Mouse (Mus musculus): ENCODE results near the gene Capn11. TPM values are rescaled to one million over a fixed set of nuclear protein-coding genes. Genes with fewer than 3 reads are reported as not detected.

Gene Capn11
- total and polyA plus RNA-seq, 2 experiments from 2014 or later: 0.76 TPM; not detected in 1

- Histone ChIP-seq H3K27ac (ENCODE audit: low read depth) (peak overlapping the region; percentile 97), H3K4me1 (ENCODE audit: control insufficient read depth, insufficient read depth) (peaks cover 32% of the 10 kb centered on the region; the same call in 1 of the 2 replicates), H3K4me3 (ENCODE audit: low read depth, low read length) (no peak overlapping the region), H3K9me3 (replicated peaks; ENCODE audit: control insufficient read depth, low read length) (no peaks in the 10 kb centered on the region), H3K4me2 (ENCODE audit: low read depth, low read length) (no peak overlapping the region), H3K9ac (replicated peaks; ENCODE audit: low read depth, low read length) (no peak overlapping the region), H3K36me3 (replicated peaks; ENCODE audit: control insufficient read depth, insufficient read depth, low read length) (peaks cover 12% of the 10 kb centered on the region), H3K27me3 (ENCODE audit: control insufficient read depth, insufficient read depth, low read length) (no peaks in the 10 kb centered on the region)
- TF ChIP-seq EP300 (IDR thresholded peaks at IDR 0.05; ENCODE audit: low read depth): no peak
- TF ChIP-seq CTCF (IDR thresholded peaks at IDR 0.05; ENCODE audit: low read depth): peak; percentile 53
- ATAC-seq (ENCODE audit: insufficient read depth, low read depth): no peak
- DNase-seq (ENCODE audit: low spot score): no peak
- WGBS: 63% methylated on average over 6 of the region's 6 CpGs
These were observed 76.3 kb downstream of the Capn11 start for GRCm38 (mm10) chr17:45582715-45583355.

- no peaks in the 10 kb centered on the region for H3K27me3 ChIP-seq (ENCODE audit: control insufficient read depth, insufficient read depth, low read length)
- H3K9ac ChIP-seq (replicated peaks; ENCODE audit: low read depth, low read length): no peak overlapping the region
- peaks cover 32% of the 10 kb centered on the region; the same call in 1 of the 2 replicates for H3K4me1 ChIP-seq (ENCODE audit: control insufficient read depth, insufficient read depth)
- no peak for DNase-seq (ENCODE audit: low spot score)
- ATAC-seq (ENCODE audit: insufficient read depth, low read depth): no peak
- no peaks in the 10 kb centered on the region for H3K9me3 ChIP-seq (replicated peaks; ENCODE audit: control insufficient read depth, low read length)
- TF ChIP-seq EP300 (IDR thresholded peaks at IDR 0.05; ENCODE audit: low read depth) (no peak), CTCF (IDR thresholded peaks at IDR 0.05; ENCODE audit: low read depth) (no peak)
- WGBS: 70% methylated on average over 6 of the region's 6 CpGs
- H3K4me3 ChIP-seq (ENCODE audit: low read depth, low read length): no peak overlapping the region
- H3K36me3 ChIP-seq (replicated peaks; ENCODE audit: control insufficient read depth, insufficient read depth, low read length): peaks cover 8% of the 10 kb centered on the region
- H3K4me2 ChIP-seq (ENCODE audit: low read depth, low read length): no peak overlapping the region
- no peak overlapping the region for H3K27ac ChIP-seq (ENCODE audit: low read depth)
These were observed 76.9 kb downstream of the Capn11 start for GRCm38 (mm10) chr17:45582188-45582587.

DNA sequence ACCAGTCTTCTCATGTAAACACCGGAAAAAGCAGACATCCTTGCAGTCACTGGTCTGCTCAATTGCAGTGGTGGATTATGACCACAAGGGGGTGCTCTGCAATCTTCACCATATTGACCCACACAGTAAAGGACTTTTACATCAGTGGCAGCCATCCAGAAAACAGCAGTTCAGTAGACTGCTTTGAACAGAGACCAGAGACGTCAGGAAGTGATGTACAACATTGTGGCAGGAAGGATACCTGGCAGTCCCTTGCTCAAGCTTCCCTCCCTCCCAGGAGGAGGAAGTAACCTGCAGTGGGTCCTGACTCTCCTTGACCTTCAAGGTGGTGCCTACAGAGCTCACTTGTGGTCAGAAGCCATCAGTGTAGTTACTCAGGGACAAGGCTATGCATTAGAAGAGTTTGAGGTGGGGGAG lies 77.5 kb downstream of the Capn11 start:
- no peak overlapping the region for H3K4me3 ChIP-seq (ENCODE audit: low read depth, low read length)
- 1% methylated on average over 2 of the region's 2 CpGs for WGBS
- peak overlapping the region; percentile 58 for H3K27ac ChIP-seq (ENCODE audit: low read depth)
- H3K9ac ChIP-seq (replicated peaks; ENCODE audit: low read depth, low read length): no peak overlapping the region
- peak; percentile 9; the same call in 1 of the 2 replicates for ATAC-seq (ENCODE audit: insufficient read depth, low read depth)
- H3K4me1 ChIP-seq (ENCODE audit: control insufficient read depth, insufficient read depth): peaks cover 32% of the 10 kb centered on the region; the same call in 1 of the 2 replicates
- H3K4me2 ChIP-seq (ENCODE audit: low read depth, low read length): no peak overlapping the region
- no peaks in the 10 kb centered on the region for H3K9me3 ChIP-seq (replicated peaks; ENCODE audit: control insufficient read depth, low read length)
- peaks cover 2% of the 10 kb centered on the region; the same call in 1 of the 2 replicates for H3K36me3 ChIP-seq (replicated peaks; ENCODE audit: control insufficient read depth, insufficient read depth, low read length)
- TF ChIP-seq CTCF (IDR thresholded peaks at IDR 0.05; ENCODE audit: low read depth): peak; percentile 93
- no peak for TF ChIP-seq EP300 (IDR thresholded peaks at IDR 0.05; ENCODE audit: low read depth)
- peak; percentile 90 for DNase-seq (ENCODE audit: low spot score)
- H3K27me3 ChIP-seq (ENCODE audit: control insufficient read depth, insufficient read depth, low read length): no peaks in the 10 kb centered on the region

DNA sequence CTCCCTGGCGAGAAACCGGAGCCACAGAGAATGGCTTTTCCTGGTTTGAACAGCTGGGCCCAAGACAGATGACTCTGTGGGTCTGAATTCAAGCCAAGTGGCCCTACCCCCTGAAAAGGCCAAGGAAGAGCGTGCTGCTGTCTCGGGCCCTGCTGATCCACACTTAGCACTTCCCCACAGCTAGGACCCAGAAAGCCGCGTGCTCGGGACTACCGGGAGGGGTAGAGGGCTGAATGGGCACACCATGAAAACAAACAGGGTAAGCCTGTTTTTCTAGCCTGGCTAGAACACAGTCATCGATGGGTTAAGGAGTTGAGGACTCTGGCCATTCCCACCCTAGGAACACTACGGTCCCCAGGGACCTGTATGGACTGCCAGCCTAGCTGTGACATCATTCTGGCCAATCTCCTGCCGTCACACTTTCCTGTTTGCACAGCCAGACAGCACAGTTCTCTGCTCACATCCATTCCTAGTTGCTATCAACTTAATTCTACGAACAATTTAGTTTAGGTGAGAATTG lies 78.1 kb downstream of the Capn11 start:
- H3K9me3 ChIP-seq (replicated peaks; ENCODE audit: control insufficient read depth, low read length): no peaks in the 10 kb centered on the region
- TF ChIP-seq CTCF (IDR thresholded peaks at IDR 0.05; ENCODE audit: low read depth): no peak
- no peak for TF ChIP-seq EP300 (IDR thresholded peaks at IDR 0.05; ENCODE audit: low read depth)
- peak overlapping the region; percentile 58 for H3K27ac ChIP-seq (ENCODE audit: low read depth)
- DNase-seq (ENCODE audit: low spot score) (no peak), ATAC-seq (ENCODE audit: insufficient read depth, low read depth) (0 out of 2 replicates have a peak, but pooled peaks have one; percentile 12)
- H3K9ac ChIP-seq (replicated peaks; ENCODE audit: low read depth, low read length): no peak overlapping the region
- H3K4me3 ChIP-seq (ENCODE audit: low read depth, low read length): no peak overlapping the region
- no peak overlapping the region for H3K4me2 ChIP-seq (ENCODE audit: low read depth, low read length)
- no peaks in the 10 kb centered on the region for H3K36me3 ChIP-seq (replicated peaks; ENCODE audit: control insufficient read depth, insufficient read depth, low read length)
- H3K27me3 ChIP-seq (ENCODE audit: control insufficient read depth, insufficient read depth, low read length): no peaks in the 10 kb centered on the region
- 39% methylated on average over 12 of the region's 12 CpGs for WGBS
- peaks cover 28% of the 10 kb centered on the region; the same call in 1 of the 2 replicates for H3K4me1 ChIP-seq (ENCODE audit: control insufficient read depth, insufficient read depth)

Other genes with a start within 250 kb of the Capn11 start
- gene Cdc5l, start 225.6 kb downstream of the Capn11 start, total RNA-seq (2014; rRNA removed; ENCODE audit: low replicate concordance): 16.5 and 19.6 TPM in 2 replicates
- 31.5 and 35.8 TPM in 2 replicates for gene Cdc5l, start 225.6 kb downstream of the Capn11 start, polyA plus RNA-seq (2015; fragmentation: Nextera tagmentation; extraction: Ambion mirVana)
- gene Spats1, start 183.9 kb downstream of the Capn11 start, total RNA-seq (2014; rRNA removed; ENCODE audit: low replicate concordance): not detected in 2 replicates
- gene Spats1, start 183.9 kb downstream of the Capn11 start, polyA plus RNA-seq (2015; fragmentation: Nextera tagmentation; extraction: Ambion mirVana): 1.0 TPM in 2 replicates
- 25.6 and 33.7 TPM in 2 replicates for gene Aars2, start 152.5 kb downstream of the Capn11 start, total RNA-seq (2014; rRNA removed; ENCODE audit: low replicate concordance)
- 13.9 and 15.0 TPM in 2 replicates for gene Aars2, start 152.5 kb downstream of the Capn11 start, polyA plus RNA-seq (2015; fragmentation: Nextera tagmentation; extraction: Ambion mirVana)
- not detected in 2 replicates for gene Tcte1, start 135.9 kb downstream of the Capn11 start, total RNA-seq (2014; rRNA removed; ENCODE audit: low replicate concordance)
- 0.11 TPM in 1 of 2 replicates, not detected in the other for gene Tcte1, start 135.9 kb downstream of the Capn11 start, polyA plus RNA-seq (2015; fragmentation: Nextera tagmentation; extraction: Ambion mirVana)
- 0.73 and 0.95 TPM in 2 replicates for gene Tmem151b, start 109.6 kb downstream of the Capn11 start, total RNA-seq (2014; rRNA removed; ENCODE audit: low replicate concordance)
- gene Tmem151b, start 109.6 kb downstream of the Capn11 start, polyA plus RNA-seq (2015; fragmentation: Nextera tagmentation; extraction: Ambion mirVana): 0.04 and 0.16 TPM in 2 replicates
- 1.2 and 3.0 TPM in 2 replicates for gene Nfkbie, start 103.6 kb downstream of the Capn11 start, total RNA-seq (2014; rRNA removed; ENCODE audit: low replicate concordance)
- 1.7 and 1.9 TPM in 2 replicates for gene Nfkbie, start 103.6 kb downstream of the Capn11 start, polyA plus RNA-seq (2015; fragmentation: Nextera tagmentation; extraction: Ambion mirVana)
- gene Slc35b2, start 95.5 kb downstream of the Capn11 start, total RNA-seq (2014; rRNA removed; ENCODE audit: low replicate concordance): 87.8 and 137 TPM in 2 replicates
- 64.8 and 68.3 TPM in 2 replicates for gene Slc35b2, start 95.5 kb downstream of the Capn11 start, polyA plus RNA-seq (2015; fragmentation: Nextera tagmentation; extraction: Ambion mirVana)
- gene Hsp90ab1, start 86.1 kb downstream of the Capn11 start, total RNA-seq (2014; rRNA removed; ENCODE audit: low replicate concordance): 716 and 846 TPM in 2 replicates
- 756 and 767 TPM in 2 replicates for gene Hsp90ab1, start 86.1 kb downstream of the Capn11 start, polyA plus RNA-seq (2015; fragmentation: Nextera tagmentation; extraction: Ambion mirVana)
- 236 and 368 TPM in 2 replicates for gene Slc29a1, start 59.7 kb downstream of the Capn11 start, total RNA-seq (2014; rRNA removed; ENCODE audit: low replicate concordance)
- 105 and 107 TPM in 2 replicates for gene Slc29a1, start 59.7 kb downstream of the Capn11 start, polyA plus RNA-seq (2015; fragmentation: Nextera tagmentation; extraction: Ambion mirVana)
- not detected in 2 replicates for gene Mymx, start 57.2 kb downstream of the Capn11 start, total RNA-seq (2014; rRNA removed; ENCODE audit: low replicate concordance)
- not detected in 2 replicates for gene Mymx, start 57.2 kb downstream of the Capn11 start, polyA plus RNA-seq (2015; fragmentation: Nextera tagmentation; extraction: Ambion mirVana)
- gene Mrpl14, start 27.0 kb upstream of the Capn11 start, total RNA-seq (2014; rRNA removed; ENCODE audit: low replicate concordance): 34.7 and 98.0 TPM in 2 replicates
- gene Mrpl14, start 27.0 kb upstream of the Capn11 start, polyA plus RNA-seq (2015; fragmentation: Nextera tagmentation; extraction: Ambion mirVana): 152 and 162 TPM in 2 replicates
- gene Tmem63b, start 27.6 kb upstream of the Capn11 start, total RNA-seq (2014; rRNA removed; ENCODE audit: low replicate concordance): 79.1 and 81.5 TPM in 2 replicates
- gene Tmem63b, start 27.6 kb upstream of the Capn11 start, polyA plus RNA-seq (2015; fragmentation: Nextera tagmentation; extraction: Ambion mirVana): 45.9 and 53.2 TPM in 2 replicates
- not detected in 2 replicates for gene 1600014C23Rik, start 74.5 kb upstream of the Capn11 start, total RNA-seq (2014; rRNA removed; ENCODE audit: low replicate concordance)
- gene 1600014C23Rik, start 74.5 kb upstream of the Capn11 start, polyA plus RNA-seq (2015; fragmentation: Nextera tagmentation; extraction: Ambion mirVana): 0.25 TPM in 1 of 2 replicates, not detected in the other